Mouse (Mus musculus): ENCODE measurements around the gene Fam178b.

Fam178b gene

DNA sequence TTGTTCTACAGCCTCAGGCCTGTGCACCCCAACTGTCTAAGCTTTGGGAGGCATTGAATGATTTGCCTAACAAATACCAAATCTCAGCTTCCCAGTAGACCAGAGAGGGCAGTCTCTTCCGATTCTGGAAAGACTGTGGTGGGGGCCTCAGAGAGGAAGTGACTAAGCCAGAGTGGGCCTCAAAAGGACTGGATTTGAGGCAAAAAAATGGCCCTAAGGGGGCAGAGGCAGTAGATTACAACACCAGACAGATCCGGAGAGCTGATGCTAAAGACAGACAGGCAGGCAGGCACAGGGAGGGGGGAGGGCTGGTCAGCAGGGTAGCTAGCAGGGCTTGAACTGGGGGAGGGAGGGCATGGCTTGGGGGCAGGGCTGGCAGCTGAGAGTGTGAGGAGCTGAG is 116.6 kb downstream of the Fam178b start:
- no peak for DNase-seq (ENCODE audit: low spot score in 2 of 2)

DNA sequence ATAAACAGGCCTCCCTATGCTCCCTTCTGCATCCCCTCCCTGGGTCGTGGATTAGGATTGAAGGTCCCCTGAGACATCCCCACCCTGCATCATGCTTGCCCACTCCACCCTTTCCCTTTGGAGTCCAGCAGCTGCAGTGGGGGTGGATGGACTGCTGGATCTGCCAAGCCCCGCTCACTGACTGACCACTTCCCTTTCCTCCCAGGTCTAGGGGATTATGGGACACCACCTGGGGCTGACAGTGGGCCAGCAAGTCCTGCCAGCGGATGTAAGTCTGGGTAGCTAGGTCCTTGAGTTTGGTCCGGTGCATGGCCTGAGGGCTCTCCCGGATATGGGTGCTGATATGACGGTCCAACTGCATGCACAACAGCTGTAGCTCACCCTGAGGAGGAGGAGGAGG is 118.9 kb downstream of the Fam178b start:
- no peak for DNase-seq (ENCODE audit: low spot score in 2 of 2)

- no peak for DNase-seq (ENCODE audit: low spot score in 2 of 2)
These were observed 119.4 kb downstream of the Fam178b start for GRCm38 (mm10) chr1:36563632-36564031.

- DNase-seq (ENCODE audit: low spot score in 2 of 2): no peak
These were observed 119.8 kb downstream of the Fam178b start for GRCm38 (mm10) chr1:36563197-36563596.

GRCm38 (mm10) chr1:36562388-36562787 is 120.6 kb downstream of the Fam178b start:
- no peak for DNase-seq (ENCODE audit: low spot score in 2 of 2)

DNA sequence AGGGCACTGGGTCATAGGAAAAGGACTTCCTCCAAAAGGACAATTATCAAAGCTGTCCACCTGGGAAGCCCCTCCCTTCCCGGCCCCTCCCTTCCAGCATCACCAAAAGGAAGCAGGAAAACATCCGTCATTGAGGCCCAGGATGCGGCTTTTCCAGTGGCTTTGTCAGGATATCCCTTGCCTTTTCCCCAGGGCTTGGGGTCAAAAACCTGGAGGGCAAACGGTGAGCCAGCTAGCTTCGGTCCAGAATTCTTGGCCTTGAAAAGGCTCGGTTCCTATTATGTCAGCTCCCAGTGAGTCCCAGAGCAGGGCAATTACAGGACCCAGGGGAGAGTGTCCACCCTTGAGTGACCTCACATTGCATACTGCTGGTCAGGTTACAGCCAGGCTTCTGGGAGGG is 122.1 kb downstream of the Fam178b start:
- DNase-seq (ENCODE audit: low spot score in 2 of 2): no peak

DNA sequence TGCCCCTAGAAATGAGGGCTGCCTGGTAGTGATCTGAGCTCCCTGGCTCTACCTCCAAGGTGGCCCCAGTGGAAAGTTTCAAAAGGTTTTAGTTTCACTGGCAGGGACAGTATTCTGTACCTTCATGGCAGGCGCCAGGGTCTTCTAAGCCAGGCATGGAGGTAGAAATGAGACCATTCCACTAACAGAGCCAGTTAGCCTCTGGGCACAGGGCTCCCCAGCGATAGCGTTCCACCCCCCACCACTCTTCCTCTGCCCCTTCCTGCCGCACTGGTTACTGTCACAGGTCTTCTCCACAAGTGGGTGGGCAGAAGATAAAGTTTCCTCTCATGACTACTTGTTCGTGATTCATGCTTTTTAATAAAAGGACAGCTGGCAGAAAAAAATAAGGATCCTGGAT is 123.1 kb downstream of the Fam178b start:
- DNase-seq (ENCODE audit: low spot score in 2 of 2): no peak

- DNase-seq (ENCODE audit: low spot score in 2 of 2): no peak
These were observed 123.7 kb downstream of the Fam178b start for GRCm38 (mm10) chr1:36559256-36559655.

DNA sequence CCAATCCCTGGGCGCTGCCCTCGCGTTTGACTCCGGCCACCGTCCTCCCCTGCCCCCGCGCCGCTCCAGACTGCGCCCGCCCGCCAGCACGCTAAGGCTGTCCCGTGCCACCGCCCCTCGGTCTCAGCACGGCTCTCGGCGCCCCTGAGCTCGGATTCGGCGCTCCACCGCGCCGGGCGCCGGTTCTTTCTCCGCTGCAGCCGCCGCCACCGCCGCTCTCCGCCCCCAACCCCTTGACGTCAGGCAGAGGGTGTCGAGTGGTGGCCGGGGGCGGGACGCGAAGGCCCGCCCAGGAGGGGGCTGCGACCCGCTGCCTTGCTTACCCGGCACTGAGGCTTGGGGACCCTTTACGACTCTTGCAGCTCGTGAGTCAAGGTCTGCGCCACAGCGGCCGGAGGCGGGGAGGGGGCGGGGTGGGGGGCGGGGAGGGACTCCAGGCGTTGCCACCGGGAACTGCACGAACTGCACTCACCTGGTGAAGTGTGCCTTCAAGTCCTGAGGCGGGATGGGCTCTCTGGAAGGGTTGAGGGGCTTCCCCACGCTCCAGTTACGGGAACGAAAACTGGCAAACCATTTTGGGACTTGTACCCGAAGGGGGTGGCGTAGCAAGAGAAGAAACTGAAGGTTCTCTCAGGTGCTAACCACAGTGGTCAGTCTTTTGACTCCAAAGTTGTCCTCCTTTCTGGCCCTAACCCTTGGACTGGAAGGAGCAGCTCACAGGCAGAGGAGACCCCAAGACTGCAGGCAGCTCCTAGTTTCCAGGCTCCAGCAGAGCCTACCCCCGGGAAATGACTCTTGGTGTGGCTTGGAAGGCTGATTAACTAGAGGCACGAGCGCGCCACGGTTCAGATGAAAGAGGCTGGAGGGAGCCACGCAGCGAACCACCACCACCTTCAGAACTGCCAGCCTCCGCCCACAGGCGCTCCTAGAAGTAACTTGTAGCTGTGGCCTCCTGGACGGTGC is 124.7 kb downstream of the Fam178b start, which contains the start of gene Sema4c:
Gene Sema4c (minus strand): TSS at position 319 of the 963 bp plus-strand sequence.
- DNase-seq (ENCODE audit: low spot score in 2 of 2): peak in 1 of 2 experiments; percentile 56

DNA sequence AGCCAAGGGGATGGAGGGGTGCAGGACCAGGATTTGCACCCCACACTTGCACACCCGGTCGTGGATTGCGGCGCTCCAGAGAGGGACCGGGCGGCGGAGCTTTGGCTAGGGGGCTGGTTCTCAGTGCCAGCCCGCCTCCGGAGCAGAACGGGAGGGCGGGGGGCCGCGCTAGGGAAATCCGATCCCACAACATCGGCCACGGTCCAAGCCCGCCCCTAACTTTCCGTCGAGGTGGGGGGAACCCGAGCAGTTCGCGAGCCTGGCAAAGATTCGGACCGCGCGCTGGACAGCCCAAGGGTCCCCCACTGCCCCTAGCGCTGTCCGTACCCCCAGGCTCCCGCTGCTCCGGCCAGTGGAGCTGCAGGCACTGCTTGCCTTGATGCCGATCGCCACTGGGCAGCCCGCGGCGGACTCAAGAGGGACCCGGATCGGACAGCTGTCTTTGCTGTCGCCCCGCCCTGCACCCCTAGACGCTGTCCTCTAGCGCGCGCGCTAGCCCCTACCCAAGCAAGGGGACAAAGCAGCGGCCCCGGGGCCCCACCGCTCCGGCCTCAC is 125.4 kb downstream of the Fam178b start:
- DNase-seq (ENCODE audit: low spot score in 2 of 2): peak; percentile 30 to 56

GRCm38 (mm10) chr1:36556553-36557456 is 126.2 kb downstream of the Fam178b start:
- DNase-seq (ENCODE audit: low spot score in 2 of 2): peak; percentile 54 to 81

DNA sequence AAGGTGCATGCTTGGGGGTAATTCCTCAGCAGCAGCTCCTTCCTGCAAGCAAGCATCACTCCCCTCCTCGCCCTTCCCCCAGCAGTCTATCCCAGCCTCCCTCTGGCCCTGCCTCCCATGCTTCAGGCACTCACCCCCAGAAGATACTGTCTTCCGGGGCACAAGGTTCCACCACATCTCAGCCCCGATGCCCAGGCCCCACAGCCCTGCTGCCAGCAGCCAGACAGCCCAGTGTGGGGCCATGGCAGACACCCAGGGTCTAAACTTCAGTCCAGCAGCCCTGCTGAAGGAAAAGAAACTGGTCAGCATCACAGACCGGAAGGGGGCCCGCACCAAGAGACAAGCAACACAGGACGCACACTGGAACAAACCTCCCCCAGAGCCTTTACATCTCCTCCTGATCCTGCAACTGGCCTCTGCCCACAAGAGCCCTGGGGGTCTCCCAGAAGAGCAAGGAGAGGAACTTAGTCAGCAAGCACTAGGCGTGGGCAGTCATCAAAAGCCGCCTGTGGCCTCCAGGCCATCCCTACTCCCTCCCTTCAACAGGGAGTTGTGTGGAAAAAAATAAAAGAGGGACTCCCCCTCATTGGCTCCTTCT is 127.1 kb downstream of the Fam178b start:
- DNase-seq (ENCODE audit: low spot score in 2 of 2): no peak

GRCm38 (mm10) chr1:36554633-36555399 is 128.2 kb downstream of the Fam178b start:
- no peak for DNase-seq (ENCODE audit: low spot score in 2 of 2)

DNA sequence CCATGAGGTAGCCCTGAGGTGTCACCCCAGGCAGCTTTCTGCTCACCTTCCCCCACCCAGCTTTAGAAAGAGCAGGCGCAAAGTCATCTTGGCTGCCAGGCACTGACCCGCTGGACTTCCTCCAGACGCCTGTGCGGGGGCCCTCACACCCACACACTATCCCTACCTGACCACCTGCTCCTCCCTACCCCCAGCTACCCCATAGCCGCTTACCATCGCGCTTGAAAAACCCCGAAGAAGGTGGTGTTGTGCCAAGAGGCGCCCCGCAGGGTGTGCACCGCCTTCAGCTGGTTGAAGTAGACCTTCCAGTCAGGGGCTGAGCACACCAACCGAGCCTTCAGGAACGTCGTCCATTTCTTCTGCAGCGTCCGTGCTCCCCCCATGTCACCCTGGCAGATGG is 130.5 kb downstream of the Fam178b start:
- DNase-seq (ENCODE audit: low spot score in 2 of 2): no peak

DNA sequence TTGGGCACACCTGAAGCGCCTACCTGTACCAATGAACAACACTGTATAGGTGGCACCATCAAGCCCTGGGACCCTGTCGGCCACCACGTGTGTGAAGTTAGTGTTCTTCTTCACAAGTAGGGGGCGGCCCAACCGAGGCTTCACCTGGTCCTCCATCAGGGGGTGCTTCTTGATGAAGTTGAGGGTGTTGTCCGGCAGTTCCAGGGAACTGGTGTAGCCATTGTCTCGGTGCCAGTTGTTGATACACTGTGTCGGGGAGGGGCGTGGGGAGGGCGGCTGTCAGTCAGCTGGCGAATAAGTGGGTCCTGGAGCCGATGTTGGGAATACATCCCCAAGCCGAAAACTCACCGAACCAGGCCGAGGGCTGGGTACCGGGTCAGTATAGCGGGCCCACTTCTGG is 131.1 kb downstream of the Fam178b start:
- DNase-seq (ENCODE audit: low spot score in 2 of 2): no peak

DNA sequence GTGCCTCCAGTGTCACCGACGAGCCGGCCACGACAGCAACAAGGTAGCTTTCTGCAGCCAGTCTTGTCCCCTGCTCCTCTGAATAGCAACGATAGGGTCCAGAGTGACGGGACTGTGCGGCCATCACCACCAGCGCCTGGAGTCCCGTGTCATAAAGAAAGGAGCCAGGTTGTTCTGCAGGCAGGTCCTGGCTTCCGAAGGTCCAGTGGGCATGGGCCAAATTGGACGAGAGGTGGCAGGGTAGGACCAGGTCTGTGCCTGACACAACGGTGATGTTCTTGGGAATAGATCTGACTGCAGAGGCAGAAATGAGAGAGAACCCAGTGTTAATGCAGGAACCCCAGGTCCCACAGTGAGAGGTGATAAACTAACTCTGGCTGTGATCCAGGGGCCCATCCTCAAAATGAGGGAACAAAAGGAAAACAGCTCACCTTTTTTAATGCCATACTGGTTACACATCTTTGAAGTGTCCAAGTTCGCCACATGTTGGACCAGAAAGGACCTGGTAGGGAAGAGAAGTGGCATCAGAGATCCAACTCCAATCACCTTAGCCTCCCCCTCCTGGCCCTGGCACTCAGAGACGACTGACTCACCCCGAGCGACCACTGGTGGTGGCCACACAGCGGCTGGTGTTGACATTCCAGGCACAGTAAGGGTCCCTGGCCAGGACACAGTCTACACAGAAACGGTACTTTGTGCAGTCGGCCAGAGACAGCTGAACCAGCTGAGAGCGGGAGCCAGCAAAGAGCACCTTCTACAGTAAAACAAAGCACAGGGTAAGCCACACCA is 132.7 kb downstream of the Fam178b start:
- DNase-seq (ENCODE audit: low spot score in 2 of 2): no peak

DNA sequence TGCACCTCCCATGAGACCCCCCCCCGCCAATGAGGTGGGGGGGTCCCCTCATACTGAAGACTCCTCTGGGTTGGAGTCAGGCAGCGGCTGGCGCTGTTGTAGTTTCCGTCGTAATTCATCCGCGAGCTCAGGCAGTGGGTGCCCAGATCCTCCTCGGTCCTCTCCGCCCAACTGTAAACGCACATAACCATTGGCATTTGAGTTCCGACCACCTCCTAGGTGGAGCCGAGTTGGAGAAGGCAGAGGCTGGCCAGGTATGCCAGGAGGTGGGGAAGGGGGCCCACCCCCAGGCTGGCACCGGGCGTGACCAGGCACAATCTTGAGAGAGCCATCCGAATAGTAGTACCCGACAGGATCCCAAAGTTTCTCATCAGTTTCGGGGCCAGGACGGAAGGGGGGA is 133.5 kb downstream of the Fam178b start:
- no peak for DNase-seq (ENCODE audit: low spot score in 2 of 2)

GRCm38 (mm10) chr1:36548771-36549170 is 134.2 kb downstream of the Fam178b start:
- DNase-seq (ENCODE audit: low spot score in 2 of 2): no peak

DNA sequence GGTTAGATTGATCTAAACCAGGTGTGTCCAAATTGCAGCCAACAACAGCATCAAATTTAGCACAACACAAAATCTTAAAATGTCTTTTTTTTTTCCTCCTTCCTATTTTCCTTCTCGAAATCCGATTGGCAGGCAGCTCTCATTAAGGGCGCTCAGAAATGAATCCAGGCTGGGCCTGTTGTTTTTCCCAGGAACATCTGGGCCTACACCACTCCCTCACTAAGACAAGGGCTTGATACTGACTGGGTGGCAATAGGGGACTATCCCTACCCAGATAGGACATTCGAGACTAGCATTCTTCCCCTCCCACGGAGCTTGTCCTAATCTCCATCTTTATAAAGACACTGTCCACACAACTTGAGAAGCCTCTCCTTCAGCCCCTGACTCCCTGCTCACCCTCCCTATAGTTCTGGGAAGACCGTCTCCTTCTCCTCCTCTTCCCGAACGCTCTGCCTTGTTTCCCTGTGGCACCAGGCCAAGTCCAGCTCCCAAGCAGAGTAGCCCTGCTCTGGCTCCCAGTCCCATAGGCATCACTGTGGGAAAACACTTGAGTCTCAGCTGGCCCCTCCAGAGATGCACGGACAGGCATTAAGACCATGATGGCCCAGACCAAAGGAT is 134.9 kb downstream of the Fam178b start:
- DNase-seq (ENCODE audit: low spot score in 2 of 2): peak in 1 of 2 experiments; percentile 41
